Mouse (Mus musculus) intestine, postnatal 0 days (tissue): ENCODE results near the gene Tipin. TPM values are rescaled to one million over a fixed set of nuclear protein-coding genes. Genes with fewer than 3 reads are reported as not detected.
A peak's percentile ranks its signal among the peaks of the same experiment; 100 is the strongest.

Source experiments
- ATAC-seq: fragments of 200-750 bp; cut with Nextera tagmentation; 2 replicates; pipeline ENCODE4 v1.8.0; 2017; ENCODE audit warnings: mild to moderate bottlenecking, moderate TSS enrichment, moderate library complexity
- H3K27ac ChIP-seq: fragments of 300-500 bp; sonication (generic); 2 replicates; pipeline ENCODE4 v1.5.1; 2014; ENCODE audit warnings: mild to moderate bottlenecking, low read depth, low read length, moderate library complexity
- H3K27me3 ChIP-seq: fragments of 300-500 bp; sonication (generic); replicated peaks from 2 replicates; pipeline ENCODE4 v1.6.1; 2014; ENCODE audit warnings: low read length, mixed read lengths; ENCODE audit not compliant: control insufficient read depth, insufficient read depth
- H3K36me3 ChIP-seq: fragments of 300-500 bp; sonication (generic); 2 replicates; pipeline ENCODE4 v1.6.1; 2014; ENCODE audit warnings: mild to moderate bottlenecking, moderate library complexity; ENCODE audit not compliant: control insufficient read depth, insufficient read depth
- H3K4me1 ChIP-seq: fragments of 300-500 bp; sonication (generic); replicated peaks from 2 replicates; pipeline ENCODE4 v1.6.1; 2014; ENCODE audit warnings: antibody characterized with exemption, low read length, mixed read lengths; ENCODE audit not compliant: control insufficient read depth, insufficient read depth
- H3K4me2 ChIP-seq: fragments of 300-500 bp; sonication (generic); replicated peaks from 2 replicates; pipeline ENCODE4 v1.6.1; 2014; ENCODE audit warnings: low read depth, mild to moderate bottlenecking, moderate library complexity
- H3K4me3 ChIP-seq: fragments of 300-500 bp; sonication (generic); 2 replicates; pipeline ENCODE4 v1.5.1; 2014; ENCODE audit warnings: low read depth, low read length
- H3K9ac ChIP-seq: fragments of 300-500 bp; sonication (generic); 2 replicates; pipeline ENCODE4 v1.6.1; 2014; ENCODE audit warnings: mild to moderate bottlenecking, low read depth, low read length
- H3K9me3 ChIP-seq: fragments of 300-500 bp; sonication (generic); 2 replicates; pipeline ENCODE4 v1.6.1; 2016; ENCODE audit warnings: mixed run types; ENCODE audit not compliant: control insufficient read depth
- CTCF ChIP-seq: sonication (generic); IDR thresholded peaks from 2 replicates; pipeline ENCODE4 v1.5.1; 2016; ENCODE audit warnings: low read depth, mild to moderate bottlenecking, control low read depth, antibody characterized with exemption, moderate library complexity
- WGBS: fragments of 180-500 bp; shearing (Covaris S2); extraction: QIAGEN DNeasy Blood & Tissue Kit; methylation state at CpG from one replicate; pipeline ENCODE4 v1.1.7; 2014; 5-methylcytosine and 5-hydroxymethylcytosine counted together
- polyA plus RNA-seq: library from polyadenylated mRNA; unstranded; fragments of >200 nt; fragmentation: Nextera tagmentation; extraction: Ambion mirVana; gene quantifications from 2 replicates; pipeline ENCODE4 v1.2.1, GENCODE M21; 2015

Tipin gene
- polyA plus RNA-seq, 1 experiment from 2014 or later, result 65.7 TPM

DNA sequence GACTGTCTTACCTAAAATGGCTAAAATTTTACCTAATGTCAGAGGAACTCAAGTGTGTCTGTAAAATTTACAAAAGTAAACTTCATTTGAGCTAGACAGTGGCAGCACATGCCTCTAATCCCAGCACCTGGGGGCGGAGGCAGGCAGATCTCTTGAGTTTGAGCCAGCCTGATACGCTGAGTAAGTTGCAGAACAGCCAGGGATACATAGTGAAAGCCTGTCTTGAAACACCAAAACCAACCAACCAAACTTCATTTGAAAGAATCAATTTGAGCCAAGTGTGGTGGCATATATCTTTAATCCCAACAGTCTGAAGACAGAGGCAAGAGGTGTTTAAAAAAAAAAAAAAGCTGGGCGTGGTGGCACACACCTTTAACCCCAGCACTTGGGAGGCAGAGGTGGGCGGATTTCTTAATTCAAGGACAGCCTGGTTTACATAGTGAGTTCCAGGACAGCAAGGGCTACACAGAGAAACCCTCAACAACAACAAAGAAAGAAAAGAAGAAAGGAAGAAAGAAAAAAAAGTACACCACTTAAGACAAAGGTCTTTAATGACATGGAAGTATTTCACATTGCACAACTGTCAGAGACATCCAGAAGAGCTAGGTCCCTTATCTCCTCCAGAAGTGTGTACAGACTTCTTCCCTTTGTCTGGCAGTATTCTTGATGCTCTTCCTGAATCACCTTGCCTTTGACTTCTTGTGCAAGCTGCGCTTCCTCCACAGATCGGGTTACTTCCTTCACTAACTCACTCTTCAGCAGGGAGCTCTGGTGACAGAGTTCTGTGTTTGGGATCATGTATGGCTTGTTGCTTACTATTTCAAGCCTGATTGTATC, 25.3 kb downstream of the Tipin start:
- no peaks in the 10 kb centered on the region for H3K9me3 ChIP-seq
- WGBS, result 69% methylated on average over 6 of the region's 6 CpGs
- no peaks in the 10 kb centered on the region for H3K27me3 ChIP-seq
- no peak for TF ChIP-seq CTCF
- ATAC-seq, result no peak
- H3K9ac ChIP-seq, result no peak overlapping the region
- H3K4me3 ChIP-seq, result no peak overlapping the region
- H3K27ac ChIP-seq, result no peak overlapping the region
- H3K4me1 ChIP-seq, result no peaks in the 10 kb centered on the region
- no peak overlapping the region for H3K4me2 ChIP-seq
- H3K36me3 ChIP-seq, result peaks cover 60% of the 10 kb centered on the region

GRCm38 (mm10) chr9:64310996-64311785, 29.8 kb downstream of the Tipin start:
- ATAC-seq, result no peak
- H3K4me2 ChIP-seq, result no peak overlapping the region
- H3K27ac ChIP-seq, result no peak overlapping the region
- no peaks in the 10 kb centered on the region for H3K9me3 ChIP-seq
- no peak overlapping the region for H3K9ac ChIP-seq
- peaks cover 63% of the 10 kb centered on the region for H3K36me3 ChIP-seq
- H3K4me1 ChIP-seq, result no peaks in the 10 kb centered on the region
- 76% methylated on average over 16 of the region's 16 CpGs for WGBS
- no peak overlapping the region for H3K4me3 ChIP-seq
- peak; percentile 49 for TF ChIP-seq CTCF
- no peaks in the 10 kb centered on the region for H3K27me3 ChIP-seq

DNA sequence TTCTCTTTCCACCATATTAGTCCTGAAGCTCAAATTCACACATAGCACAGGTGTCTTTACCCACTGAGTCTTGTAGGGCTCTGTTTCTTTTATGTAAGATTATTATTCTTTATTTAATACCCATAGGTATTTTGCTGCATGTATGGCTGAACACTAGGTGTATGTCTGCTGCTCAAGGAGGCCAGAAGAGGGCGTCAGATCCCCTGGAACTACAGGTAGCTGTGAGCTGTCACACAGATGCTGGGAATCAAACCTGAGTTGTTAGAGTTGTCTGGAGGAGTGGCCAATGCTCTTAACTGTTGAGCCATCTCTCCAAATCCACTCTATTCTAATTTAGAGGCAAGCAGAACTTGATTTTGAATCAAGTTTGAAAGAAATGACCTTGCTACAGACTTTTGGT, 30.7 kb downstream of the Tipin start:
- TF ChIP-seq CTCF, result peak; percentile 50
- ATAC-seq, result no peak
- H3K9me3 ChIP-seq, result no peaks in the 10 kb centered on the region
- peaks cover 61% of the 10 kb centered on the region for H3K36me3 ChIP-seq
- H3K27me3 ChIP-seq, result no peaks in the 10 kb centered on the region
- 58% methylated on average over 1 of the region's 1 CpGs for WGBS
- no peaks in the 10 kb centered on the region for H3K4me1 ChIP-seq
- no peak overlapping the region for H3K4me2 ChIP-seq
- H3K27ac ChIP-seq, result no peak overlapping the region
- H3K9ac ChIP-seq, result no peak overlapping the region
- H3K4me3 ChIP-seq, result no peak overlapping the region

DNA sequence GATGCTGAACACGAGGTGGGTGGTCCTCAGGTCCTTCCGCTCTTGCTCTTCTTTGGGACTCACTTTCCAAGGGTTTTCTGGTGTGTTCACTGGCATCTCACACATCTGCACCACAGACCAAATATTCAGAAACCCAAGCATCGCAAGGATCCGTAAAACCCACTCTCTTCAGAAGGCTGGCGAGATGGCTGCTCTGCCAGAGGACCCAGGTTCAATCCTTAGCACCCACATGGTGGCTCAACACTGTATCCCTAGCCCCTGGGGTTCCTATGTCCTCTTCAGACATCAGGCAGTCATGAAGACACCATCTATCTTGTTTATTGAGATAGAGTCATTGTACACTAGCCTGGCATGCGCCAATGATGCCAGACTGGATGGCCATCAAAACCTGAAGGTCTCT, 33.3 kb downstream of the Tipin start:
- Histone ChIP-seq H3K9ac (no peak overlapping the region), H3K4me3 (no peak overlapping the region), H3K4me2 (no peak overlapping the region), H3K9me3 (no peaks in the 10 kb centered on the region), H3K27me3 (no peaks in the 10 kb centered on the region), H3K36me3 (peaks cover 77% of the 10 kb centered on the region), H3K4me1 (no peaks in the 10 kb centered on the region), H3K27ac (no peak overlapping the region)
- no peak for TF ChIP-seq CTCF
- WGBS, result 95% methylated on average over 6 of the region's 6 CpGs
- no peak for ATAC-seq

DNA sequence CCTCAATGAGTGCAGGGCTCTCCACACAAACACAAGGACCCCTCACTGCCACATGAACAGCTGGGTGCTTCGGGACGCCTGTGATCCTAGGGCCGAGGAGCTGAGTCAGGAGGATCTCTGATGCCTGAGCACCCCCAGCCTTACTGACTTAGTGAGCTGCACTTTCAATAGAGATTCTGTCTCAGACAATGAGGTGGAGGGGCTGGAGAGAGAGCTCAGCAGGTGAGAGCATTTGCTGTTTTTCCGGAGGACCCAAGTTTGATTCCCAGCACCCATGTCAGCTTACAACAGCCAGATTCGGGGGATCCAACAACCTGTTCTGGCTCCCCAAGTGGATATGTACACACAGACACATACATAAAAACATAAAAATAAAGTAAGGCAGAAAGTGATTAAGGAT, 35.6 kb downstream of the Tipin start:
- Histone ChIP-seq H3K4me2 (no peak overlapping the region), H3K36me3 (peaks cover 85% of the 10 kb centered on the region), H3K9ac (no peak overlapping the region), H3K9me3 (no peaks in the 10 kb centered on the region), H3K4me3 (no peak overlapping the region), H3K4me1 (no peaks in the 10 kb centered on the region), H3K27me3 (no peaks in the 10 kb centered on the region), H3K27ac (no peak overlapping the region)
- WGBS, result 97% methylated on average over 5 of the region's 5 CpGs
- no peak for ATAC-seq
- TF ChIP-seq CTCF, result no peak

GRCm38 (mm10) chr9:64323976-64324375, 42.6 kb downstream of the Tipin start:
- H3K36me3 ChIP-seq, result peaks cover 82% of the 10 kb centered on the region
- no peaks in the 10 kb centered on the region for H3K9me3 ChIP-seq
- H3K27me3 ChIP-seq, result no peaks in the 10 kb centered on the region
- H3K27ac ChIP-seq, result no peak overlapping the region
- no peaks in the 10 kb centered on the region for H3K4me1 ChIP-seq
- no peak overlapping the region for H3K4me3 ChIP-seq
- no peak overlapping the region for H3K4me2 ChIP-seq
- ATAC-seq, result no peak
- no peak overlapping the region for H3K9ac ChIP-seq
- 94% methylated on average over 7 of the region's 7 CpGs for WGBS
- no peak for TF ChIP-seq CTCF
